Mouse (Mus musculus) G1E (cell line): Measurements from ENCODE around the gene Gm6899. TPM values are rescaled to one million over a fixed set of nuclear protein-coding genes. Genes with fewer than 3 reads are reported as not detected.

Source experiments
- ATAC-seq: 2 replicates; pipeline ENCODE4 v1.8.0; 2016; ENCODE audit warnings: mild to moderate bottlenecking; ENCODE audit not compliant: insufficient number of reproducible peaks, poor library complexity, low FRiP score, severe bottlenecking; ENCODE audit errors: extremely low read depth
- DNase-seq: peaks from one replicate; pipeline ENCODE4 v3.0.0; 2012; ENCODE audit warnings: low spot score
- H3K27me3 ChIP-seq: 2 replicates; pipeline ENCODE4 v1.6.1; 2012; ENCODE audit warnings: mild to moderate bottlenecking, low read length, inconsistent platforms; ENCODE audit not compliant: insufficient read depth
- H3K36me3 ChIP-seq: replicated peaks from 2 replicates; pipeline ENCODE3; 2012; ENCODE audit warnings: mild to moderate bottlenecking, inconsistent platforms
- H3K4me1 ChIP-seq: 2 replicates; pipeline ENCODE4 v1.6.1; 2012; ENCODE audit warnings: low read depth, low read length, inconsistent platforms, mixed read lengths; ENCODE audit not compliant: insufficient read depth
- H3K4me3 ChIP-seq: 2 replicates; pipeline ENCODE4 v1.5.1; 2012; ENCODE audit warnings: low read depth, mild to moderate bottlenecking, inconsistent platforms, low read length, moderate library complexity, mixed read lengths
- H3K9me3 ChIP-seq: replicated peaks from 2 replicates; pipeline ENCODE4 v1.6.1; 2012; ENCODE audit warnings: inconsistent platforms
- CTCF ChIP-seq: IDR thresholded peaks from 2 replicates; pipeline ENCODE4 v1.5.1; 2012; ENCODE audit warnings: low read depth, low read length, inconsistent platforms, mixed read lengths
- GATA1 ChIP-seq: IDR thresholded peaks from 2 replicates; pipeline ENCODE4 v1.6.1; 2012; ENCODE audit warnings: borderline replicate concordance, low read length, inconsistent platforms, mixed read lengths
- GATA2 ChIP-seq: IDR thresholded peaks from 2 replicates; pipeline ENCODE4 v1.6.1; 2012; ENCODE audit warnings: low read depth, low read length, inconsistent platforms, borderline replicate concordance
- POLR2AphosphoS5 ChIP-seq: IDR thresholded peaks from 2 replicates; pipeline ENCODE4 v1.6.1; 2012; ENCODE audit warnings: low read depth, low read length, inconsistent platforms; ENCODE audit not compliant: insufficient replicate concordance
- TAL1 ChIP-seq: conservative IDR thresholded peaks from 2 replicates; pipeline ENCODE4 v1.6.1; 2012; ENCODE audit warnings: low read depth, low read length, inconsistent platforms, mixed read lengths
- polyA plus RNA-seq: library from polyadenylated mRNA; stranded (reverse); fragments of >175 nt; gene quantifications from 2 replicates; pipeline ENCODE4 v1.2.3, GENCODE M21; 2012
- total RNA-seq, 2 experiments: library from RNA; stranded (forward) in 1 of 2; stranded (reverse) in 1 of 2; fragments of 200-1000 nt in 1 of 2; fragments of >200 nt in 1 of 2; fragmentation: Nextera tagmentation in 1 of 2; gene quantifications; 2 replicates each; pipeline ENCODE4 v1.2.3; 2014 to 2017

Gm6899 gene
- total RNA-seq (2014; fragmentation: Nextera tagmentation) (not detected in 2 replicates), total RNA-seq (2017) (not detected in 2 replicates), polyA plus RNA-seq (not detected in 2 replicates)

GRCm38 (mm10) chr11:26593061-26594059 is at the start of gene Gm6899, which contains the start of gene Vrk2:
TSS of gene Gm6899 (plus strand) at chr11:26593241.
TSS of gene Vrk2 (minus strand) at chr11:26593999.
- TF ChIP-seq POLR2AphosphoS5 (no peak), GATA2 (no peak), CTCF (no peak), GATA1 (no peak), TAL1 (no peak)
- DNase-seq, result peak; percentile 89
- Histone ChIP-seq H3K4me3 (peak within 1 kb of the TSS; percentile 83), H3K4me1 (peaks cover 13% of the 10 kb centered on the region), H3K9me3 (no peaks in the 10 kb centered on the region), H3K36me3 (peaks cover 25% of the 10 kb centered on the region), H3K27me3 (no peaks in the 10 kb centered on the region)
- ATAC-seq, result peak; percentile 82

GRCm38 (mm10) chr11:26551551-26551950 is 41.5 kb upstream of the Gm6899 start:
- TF ChIP-seq POLR2AphosphoS5 (no peak), TAL1 (no peak), GATA2 (no peak), GATA1 (no peak), CTCF (no peak)
- H3K36me3 ChIP-seq, result peaks cover 22% of the 10 kb centered on the region
- DNase-seq, result no peak
- peaks cover 8% of the 10 kb centered on the region for H3K4me1 ChIP-seq
- H3K9me3 ChIP-seq, result no peaks in the 10 kb centered on the region
- H3K4me3 ChIP-seq, result no peak overlapping the region
- peak; percentile 60 for ATAC-seq
- no peaks in the 10 kb centered on the region for H3K27me3 ChIP-seq

- no peaks in the 10 kb centered on the region for H3K9me3 ChIP-seq
- H3K4me3 ChIP-seq, result no peak overlapping the region
- no peaks in the 10 kb centered on the region for H3K27me3 ChIP-seq
- peaks cover 8% of the 10 kb centered on the region for H3K4me1 ChIP-seq
- ATAC-seq (no peak), DNase-seq (no peak)
- H3K36me3 ChIP-seq, result peaks cover 56% of the 10 kb centered on the region
- TF ChIP-seq GATA2 (no peak), CTCF (no peak), POLR2AphosphoS5 (no peak), GATA1 (no peak), TAL1 (no peak)
Measured at GRCm38 (mm10) chr11:26585409-26586366, 7.4 kb upstream of the Gm6899 start.

GRCm38 (mm10) chr11:26586367-26587183 is 6.5 kb upstream of the Gm6899 start:
- H3K4me3 ChIP-seq, result no peak overlapping the region
- no peak for ATAC-seq
- peaks cover 8% of the 10 kb centered on the region for H3K4me1 ChIP-seq
- H3K36me3 ChIP-seq, result peaks cover 61% of the 10 kb centered on the region
- TF ChIP-seq GATA1, result no peak
- no peak for TF ChIP-seq POLR2AphosphoS5
- no peak for TF ChIP-seq TAL1
- TF ChIP-seq GATA2, result no peak
- TF ChIP-seq CTCF, result no peak
- no peaks in the 10 kb centered on the region for H3K27me3 ChIP-seq
- no peak for DNase-seq
- no peaks in the 10 kb centered on the region for H3K9me3 ChIP-seq

GRCm38 (mm10) chr11:26587184-26587524 is 5.9 kb upstream of the Gm6899 start:
- H3K27me3 ChIP-seq, result no peaks in the 10 kb centered on the region

More at GRCm38 (mm10) chr11:26587184-26587524, 5.9 kb upstream of the Gm6899 start:
- no peaks in the 10 kb centered on the region for H3K9me3 ChIP-seq
- H3K4me1 ChIP-seq, result peaks cover 8% of the 10 kb centered on the region
- no peak overlapping the region for H3K4me3 ChIP-seq
- DNase-seq (no peak), ATAC-seq (peak; percentile 40; the same call in 1 of the 2 replicates)
- no peak for TF ChIP-seq GATA1
- no peak for TF ChIP-seq CTCF
- no peak for TF ChIP-seq POLR2AphosphoS5
- TF ChIP-seq TAL1, result no peak
- TF ChIP-seq GATA2, result no peak
- peaks cover 61% of the 10 kb centered on the region for H3K36me3 ChIP-seq
